Mouse (Mus musculus): Measurements from ENCODE around the gene Rpl9. TPM values are rescaled to one million over a fixed set of nuclear protein-coding genes. Genes with fewer than 3 reads are reported as not detected.

Rpl9 gene
- polyA plus RNA-seq, 1 experiment, result 282 TPM

DNA sequence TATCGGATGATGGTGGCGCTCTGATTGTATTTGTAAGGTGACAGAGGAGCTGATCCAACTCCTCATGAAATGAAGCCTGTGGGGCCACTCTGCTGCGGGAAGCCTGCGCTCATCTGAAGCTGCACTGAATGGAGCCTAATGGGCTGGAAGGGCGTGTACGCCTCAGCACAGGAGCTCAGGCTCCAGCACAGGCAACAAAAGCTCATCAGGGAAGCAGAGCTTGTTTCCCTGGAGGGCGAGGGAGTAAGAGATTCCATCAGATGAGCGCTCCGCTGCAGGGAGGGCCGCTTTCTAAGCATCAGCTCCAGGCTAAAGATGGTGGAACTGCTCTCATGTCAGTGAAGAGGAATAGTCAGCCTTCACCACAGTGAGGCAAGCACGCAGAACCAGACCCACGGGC lies 16.7 kb upstream of the Rpl9 start:
- no peak overlapping the region for H3K27ac ChIP-seq (replicated peaks; ENCODE audit: low read depth, low read length)

DNA sequence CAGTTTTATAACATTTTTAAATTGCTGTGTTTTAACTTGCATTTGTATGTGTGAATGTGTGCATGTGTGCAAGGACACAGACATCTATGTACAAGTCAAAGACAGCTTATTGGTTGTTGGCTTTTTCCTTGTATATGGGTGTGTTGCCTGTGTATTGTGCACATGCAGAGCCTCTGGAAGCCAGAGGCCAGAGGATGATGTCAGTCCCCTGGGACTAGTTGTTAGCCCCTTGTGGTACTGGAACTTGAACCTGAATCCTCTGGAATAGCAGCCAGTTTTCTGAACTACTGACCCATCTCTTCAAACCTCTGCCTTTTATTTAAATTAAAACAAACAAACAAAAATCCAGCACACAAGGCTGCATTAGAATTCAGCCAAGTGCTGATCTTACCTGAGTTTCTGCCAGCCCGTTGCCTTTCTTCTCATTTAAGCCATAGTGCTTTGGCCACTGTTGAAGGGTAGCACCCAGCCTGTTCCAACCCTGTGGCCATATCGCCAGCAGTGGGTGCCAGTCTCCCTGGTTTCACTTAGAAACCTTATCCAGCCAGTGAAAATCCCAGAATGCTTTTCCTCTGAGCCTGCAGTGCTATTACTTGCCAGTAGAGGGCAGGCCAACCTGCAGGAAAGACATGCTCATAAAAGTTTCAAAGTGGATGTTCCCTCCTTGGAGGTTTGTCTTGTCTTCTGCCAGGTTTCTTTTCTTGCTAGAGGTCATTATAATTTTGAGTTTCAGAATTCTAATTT lies 10.2 kb upstream of the Rpl9 start:
- Histone ChIP-seq H3K4me3 (ENCODE audit: insufficient read depth, low read depth, low read length) (no peak overlapping the region), H3K27ac (replicated peaks; ENCODE audit: low read depth, low read length) (no peak overlapping the region), H3K4me1 (ENCODE audit: control insufficient read depth, insufficient read depth, insufficient read length, low read length) (no peaks in the 10 kb centered on the region)

More for the DNA sequence above, 16.7 kb upstream of the Rpl9 start:
- Histone ChIP-seq H3K4me1 (ENCODE audit: control insufficient read depth, insufficient read depth, insufficient read length, low read length) (no peaks in the 10 kb centered on the region), H3K4me3 (ENCODE audit: insufficient read depth, low read depth, low read length) (no peak overlapping the region)

DNA sequence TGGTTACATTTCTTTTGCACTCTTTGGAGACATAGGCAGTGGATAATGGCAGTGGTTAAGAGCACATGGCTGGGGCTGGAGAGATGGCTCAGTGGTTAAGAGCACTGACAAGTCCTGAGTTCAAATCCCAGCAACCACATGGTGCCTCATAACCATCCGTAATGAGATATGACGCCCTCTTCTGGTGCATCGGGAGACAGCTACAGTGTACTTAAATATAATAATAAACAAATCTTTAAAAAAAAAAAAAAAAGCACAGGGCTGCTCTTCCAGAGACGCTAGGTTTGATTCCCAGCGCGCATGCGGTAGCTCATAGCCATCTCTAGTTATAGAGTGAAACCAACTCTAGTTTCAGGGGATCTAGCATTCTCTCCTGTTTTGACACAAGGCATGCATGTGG lies 3.2 kb upstream of the Rpl9 start:
- Histone ChIP-seq H3K4me3 (ENCODE audit: insufficient read depth, low read depth, low read length) (no peak overlapping the region), H3K4me1 (ENCODE audit: control insufficient read depth, insufficient read depth, insufficient read length, low read length) (peaks cover 3% of the 10 kb centered on the region; the same call in 1 of the 2 replicates), H3K27ac (replicated peaks; ENCODE audit: low read depth, low read length) (no peak overlapping the region)

DNA sequence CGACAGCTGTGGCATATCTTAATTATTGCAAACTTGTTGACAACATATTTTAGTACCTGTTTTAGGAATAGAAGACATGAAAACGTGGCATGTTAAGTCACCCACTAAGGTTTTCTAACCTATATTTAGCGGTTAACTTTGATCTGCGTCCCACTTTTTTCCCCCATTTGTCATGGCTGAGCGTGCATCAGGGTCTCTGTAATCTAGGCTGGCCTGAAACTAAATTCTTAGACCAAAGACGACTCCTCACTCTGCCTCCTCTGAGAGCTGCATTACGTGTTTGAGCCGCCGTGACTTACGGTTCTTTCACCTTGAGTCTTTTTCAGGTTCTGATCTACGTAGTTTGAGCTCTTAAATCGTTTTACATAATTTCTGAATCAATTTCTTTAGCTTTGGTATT lies 509 bp upstream of the Rpl9 start:
- H3K4me3 ChIP-seq (ENCODE audit: insufficient read depth, low read depth, low read length), result peak overlapping the region; percentile 90
- H3K4me1 ChIP-seq (ENCODE audit: control insufficient read depth, insufficient read depth, insufficient read length, low read length), result peaks cover 3% of the 10 kb centered on the region; the same call in 1 of the 2 replicates
- peak overlapping the region; percentile 71 for H3K27ac ChIP-seq (replicated peaks; ENCODE audit: low read depth, low read length)

DNA sequence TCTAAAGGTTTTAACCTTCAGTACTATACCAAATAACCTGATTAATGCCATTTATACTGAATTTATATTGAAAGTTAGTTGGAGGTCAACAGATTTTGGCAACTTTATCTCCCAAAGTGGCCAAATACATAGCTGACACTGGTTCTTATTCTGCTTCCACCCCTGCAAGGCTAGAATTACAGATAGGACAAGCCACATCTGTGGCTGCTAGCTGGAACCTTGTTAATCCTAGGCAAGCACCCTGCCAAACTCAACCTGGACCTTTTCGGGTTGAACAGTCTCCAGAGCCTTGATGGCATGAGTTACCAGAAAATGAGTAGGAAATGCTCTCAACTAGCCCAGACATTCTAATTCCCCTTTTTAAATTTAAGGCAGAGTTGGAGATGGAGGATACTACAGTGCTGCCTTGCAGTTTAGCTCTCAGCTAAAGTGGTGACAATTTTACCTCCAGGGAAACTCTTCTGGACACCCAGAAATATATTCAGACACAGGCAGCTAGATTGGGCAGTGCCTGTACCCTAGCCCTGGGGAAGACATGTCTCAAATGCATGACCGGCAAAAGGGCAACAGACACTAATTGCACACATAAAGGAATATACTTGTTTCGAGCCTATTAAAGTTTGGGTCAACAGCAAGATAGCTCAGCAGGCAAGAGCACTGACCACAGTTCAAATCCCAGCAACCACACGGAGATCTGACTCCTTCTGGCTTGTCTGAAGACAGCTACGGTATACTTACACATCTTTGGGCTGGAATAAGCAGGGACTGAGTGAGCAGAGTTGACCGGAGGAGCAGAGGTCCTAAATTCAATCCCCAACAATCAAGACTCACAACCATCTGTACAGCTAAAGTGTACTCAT lies 4.0 kb downstream of the Rpl9 start:
- peaks cover 3% of the 10 kb centered on the region; the same call in 1 of the 2 replicates for H3K4me1 ChIP-seq (ENCODE audit: control insufficient read depth, insufficient read depth, insufficient read length, low read length)
- no peak overlapping the region for H3K4me3 ChIP-seq (ENCODE audit: insufficient read depth, low read depth, low read length)
- no peak overlapping the region for H3K27ac ChIP-seq (replicated peaks; ENCODE audit: low read depth, low read length)

DNA sequence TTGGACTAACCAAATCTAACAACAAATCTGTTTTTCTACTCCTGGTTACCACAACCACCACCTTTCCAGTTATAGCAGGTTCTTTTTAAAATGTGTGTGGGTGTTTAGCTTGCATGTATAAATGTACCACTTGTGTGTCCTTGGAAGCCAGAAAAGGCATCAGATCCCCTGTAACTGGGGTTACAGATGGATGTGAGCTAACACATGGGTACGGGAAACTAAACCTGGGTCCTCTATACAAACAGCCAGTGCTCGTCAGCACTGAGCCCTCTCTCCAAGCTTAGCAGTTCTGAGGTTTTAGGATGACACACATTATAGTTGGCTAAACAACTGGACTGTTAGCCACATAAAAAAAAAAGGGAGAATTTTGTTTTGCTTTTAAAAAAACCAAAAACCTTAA lies 5.5 kb downstream of the Rpl9 start:
- Histone ChIP-seq H3K27ac (replicated peaks; ENCODE audit: low read depth, low read length) (no peak overlapping the region), H3K4me1 (ENCODE audit: control insufficient read depth, insufficient read depth, insufficient read length, low read length) (peaks cover 3% of the 10 kb centered on the region; the same call in 1 of the 2 replicates), H3K4me3 (ENCODE audit: insufficient read depth, low read depth, low read length) (no peak overlapping the region)

DNA sequence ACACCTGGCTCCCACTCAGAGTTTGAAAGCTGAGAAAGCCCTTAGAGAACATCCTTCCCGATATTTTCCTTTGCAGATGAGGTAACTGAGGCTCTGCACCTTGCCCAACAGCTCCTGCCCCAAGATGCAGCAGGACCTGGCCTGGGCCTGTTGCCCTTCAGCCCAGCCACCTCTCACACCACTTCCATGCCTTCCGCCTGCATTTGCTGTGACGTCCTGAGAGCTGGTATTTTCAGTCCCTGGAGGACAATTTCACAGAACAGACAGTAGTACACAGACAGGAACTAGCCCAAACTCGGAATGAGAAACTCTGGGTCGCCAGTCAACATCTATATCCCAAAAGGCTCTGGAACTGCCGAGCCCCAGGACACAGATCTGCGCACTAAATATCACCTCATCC lies 16.5 kb downstream of the Rpl9 start:
- Histone ChIP-seq H3K27ac (replicated peaks; ENCODE audit: low read depth, low read length) (peak overlapping the region; percentile 31; the same call in 1 of the 2 replicates), H3K4me1 (ENCODE audit: control insufficient read depth, insufficient read depth, insufficient read length, low read length) (peaks cover 8% of the 10 kb centered on the region), H3K4me3 (ENCODE audit: insufficient read depth, low read depth, low read length) (no peak overlapping the region)

DNA sequence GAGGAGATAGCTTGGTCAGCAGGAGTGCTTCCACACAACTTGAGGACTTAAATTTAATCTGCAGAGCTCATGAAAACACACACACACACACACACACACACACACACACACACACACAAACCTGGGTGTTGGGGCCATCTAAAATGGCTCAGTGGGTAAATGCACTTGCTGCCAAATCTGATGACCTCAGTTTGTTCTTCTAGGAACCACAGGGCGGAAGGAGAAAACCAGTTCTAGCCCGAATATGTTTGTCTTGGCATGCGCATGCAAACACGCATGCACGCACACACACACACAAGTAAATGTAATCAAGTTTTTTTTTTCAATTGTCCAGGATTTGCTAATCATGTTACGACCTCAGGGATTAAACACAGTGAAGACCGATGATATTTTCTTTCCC lies 19.7 kb downstream of the Rpl9 start:
- no peak overlapping the region for H3K4me3 ChIP-seq (ENCODE audit: insufficient read depth, low read depth, low read length)
- no peak overlapping the region for H3K27ac ChIP-seq (replicated peaks; ENCODE audit: low read depth, low read length)
- H3K4me1 ChIP-seq (ENCODE audit: control insufficient read depth, insufficient read depth, insufficient read length, low read length), result peaks cover 2% of the 10 kb centered on the region; the same call in 1 of the 2 replicates

DNA sequence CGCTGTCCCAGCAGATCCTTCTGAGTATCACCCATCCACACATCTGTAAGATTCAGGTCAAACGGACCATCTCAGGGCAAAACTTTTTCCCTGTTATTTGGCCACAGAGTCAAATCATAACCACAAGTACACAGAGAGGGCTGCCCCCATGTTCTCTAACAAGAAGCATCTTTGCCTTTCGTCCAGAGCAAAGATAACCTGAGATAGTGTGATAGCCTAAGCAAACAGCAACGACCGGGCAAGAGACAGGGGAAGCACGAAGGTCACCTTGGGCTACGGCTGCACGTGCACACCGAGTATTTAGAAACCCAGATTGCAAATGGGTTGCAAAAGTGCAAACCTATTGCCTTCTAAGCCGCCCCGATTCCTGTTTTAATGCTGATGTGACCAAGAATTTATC lies 23.4 kb downstream of the Rpl9 start:
- no peak overlapping the region for H3K4me3 ChIP-seq (ENCODE audit: insufficient read depth, low read depth, low read length)
- H3K4me1 ChIP-seq (ENCODE audit: control insufficient read depth, insufficient read depth, insufficient read length, low read length), result no peaks in the 10 kb centered on the region
- H3K27ac ChIP-seq (replicated peaks; ENCODE audit: low read depth, low read length), result no peak overlapping the region

DNA sequence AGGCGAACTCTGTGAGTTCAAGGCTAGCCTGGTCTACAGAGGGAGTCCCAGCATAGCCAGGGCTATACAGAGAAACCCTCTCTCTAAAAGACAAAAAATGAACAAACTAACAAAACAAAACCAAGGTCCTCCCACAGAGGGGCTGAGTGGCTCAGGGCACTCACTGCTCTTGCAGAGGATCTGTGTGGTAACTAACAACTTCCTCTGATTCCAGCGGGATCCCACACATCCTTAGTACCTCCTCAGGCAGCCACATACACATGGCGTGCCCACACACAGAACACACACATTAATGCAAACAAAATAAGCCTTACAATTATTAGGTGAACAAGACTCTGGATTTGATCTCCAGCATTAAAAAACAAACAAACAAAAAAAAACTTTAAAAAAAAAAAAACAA lies 33.5 kb downstream of the Rpl9 start:
- peak overlapping the region; percentile 64 for H3K27ac ChIP-seq (replicated peaks; ENCODE audit: low read depth, low read length)
- H3K4me1 ChIP-seq (ENCODE audit: control insufficient read depth, insufficient read depth, insufficient read length, low read length), result peaks cover 8% of the 10 kb centered on the region; the same call in 1 of the 2 replicates
- no peak overlapping the region for H3K4me3 ChIP-seq (ENCODE audit: insufficient read depth, low read depth, low read length)

DNA sequence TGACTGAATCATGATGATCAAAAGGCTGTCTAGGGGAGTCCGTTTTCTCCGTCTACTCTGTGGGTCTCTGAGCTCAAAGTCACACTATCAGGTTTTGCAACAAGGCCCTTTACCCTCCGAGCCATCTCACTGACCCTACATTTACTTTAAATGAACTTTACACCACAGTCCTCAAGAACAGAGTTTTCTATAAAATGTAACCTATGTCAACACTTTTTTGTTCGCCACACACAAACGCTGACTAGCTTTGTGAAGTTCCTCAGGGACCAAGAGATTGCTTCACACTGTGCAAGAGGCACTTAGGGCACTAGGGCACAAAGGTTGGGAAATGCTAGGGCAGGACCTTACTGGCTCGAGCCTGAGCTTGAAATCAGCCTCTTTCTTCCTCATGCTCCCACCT lies 34.4 kb downstream of the Rpl9 start:
- H3K4me1 ChIP-seq (ENCODE audit: control insufficient read depth, insufficient read depth, insufficient read length, low read length), result peaks cover 8% of the 10 kb centered on the region; the same call in 1 of the 2 replicates
- no peak overlapping the region for H3K4me3 ChIP-seq (ENCODE audit: insufficient read depth, low read depth, low read length)
- peak overlapping the region; percentile 86 for H3K27ac ChIP-seq (replicated peaks; ENCODE audit: low read depth, low read length)

DNA sequence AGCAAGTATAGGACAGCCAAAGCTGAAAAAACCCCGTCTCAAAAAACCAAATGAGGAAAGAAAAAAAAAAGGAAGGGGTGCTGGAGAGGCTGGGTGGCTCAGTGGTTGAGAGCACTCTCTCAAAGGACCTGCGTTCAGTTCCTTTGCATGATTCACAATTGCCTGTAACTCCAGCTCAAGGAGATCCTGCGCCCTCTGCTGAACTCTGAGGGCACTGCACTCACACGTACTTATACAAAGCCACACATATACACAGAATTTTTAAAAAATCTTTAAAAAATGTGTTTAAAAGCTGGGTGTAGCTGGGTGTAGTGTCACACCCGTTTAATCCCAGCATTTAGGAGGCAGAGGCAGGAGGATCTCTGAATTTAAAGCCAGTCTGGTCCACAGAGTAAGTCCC lies 36.3 kb downstream of the Rpl9 start:
- H3K27ac ChIP-seq (replicated peaks; ENCODE audit: low read depth, low read length), result no peak overlapping the region
- H3K4me1 ChIP-seq (ENCODE audit: control insufficient read depth, insufficient read depth, insufficient read length, low read length), result peaks cover 8% of the 10 kb centered on the region; the same call in 1 of the 2 replicates
- no peak overlapping the region for H3K4me3 ChIP-seq (ENCODE audit: insufficient read depth, low read depth, low read length)

DNA sequence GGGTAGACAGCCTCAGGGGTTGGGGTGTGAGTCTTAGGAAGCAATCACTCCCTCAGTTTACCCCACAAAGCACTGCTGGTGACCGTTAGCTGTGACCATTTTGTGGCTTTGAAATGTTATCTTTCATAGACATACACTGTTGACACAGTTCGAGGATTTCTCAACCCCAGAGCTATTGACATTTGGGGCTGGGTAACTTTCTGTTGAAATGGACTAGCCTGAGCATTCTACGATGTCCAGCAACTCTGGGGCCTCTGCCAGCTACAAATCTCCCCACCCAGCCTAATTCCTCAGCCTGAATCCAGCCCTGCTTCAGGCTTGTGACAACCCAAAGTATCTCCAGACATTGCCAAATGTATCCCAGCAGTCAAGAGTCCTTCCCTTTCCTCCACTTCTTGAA lies 37.1 kb downstream of the Rpl9 start:
- Histone ChIP-seq H3K4me3 (ENCODE audit: insufficient read depth, low read depth, low read length) (no peak overlapping the region), H3K4me1 (ENCODE audit: control insufficient read depth, insufficient read depth, insufficient read length, low read length) (peaks cover 8% of the 10 kb centered on the region; the same call in 1 of the 2 replicates), H3K27ac (replicated peaks; ENCODE audit: low read depth, low read length) (no peak overlapping the region)

DNA sequence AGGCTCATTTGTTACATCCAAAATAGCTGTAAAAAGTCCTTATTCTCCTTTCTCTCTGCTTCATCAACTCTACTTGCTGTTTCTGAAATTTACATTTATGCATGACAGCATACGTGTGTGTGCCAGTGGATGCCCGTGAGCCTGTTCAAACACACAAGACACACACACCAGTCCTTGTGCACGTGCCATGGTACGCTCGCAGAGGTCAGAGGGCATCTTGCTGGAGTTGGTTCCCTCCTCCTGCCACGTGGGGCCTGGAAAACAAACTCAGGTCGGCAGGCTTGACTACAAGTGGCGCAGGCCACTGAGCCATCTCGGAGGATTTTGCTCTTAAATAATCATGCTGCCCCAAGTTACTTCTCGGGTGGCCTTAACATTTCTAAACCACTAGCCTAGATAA lies 40.7 kb downstream of the Rpl9 start:
- Histone ChIP-seq H3K27ac (replicated peaks; ENCODE audit: low read depth, low read length) (peak overlapping the region; percentile 75), H3K4me1 (ENCODE audit: control insufficient read depth, insufficient read depth, insufficient read length, low read length) (0 out of 2 replicates have a peak, but pooled peaks cover 2% of the 10 kb centered on the region), H3K4me3 (ENCODE audit: insufficient read depth, low read depth, low read length) (peak overlapping the region; percentile 1; the same call in 1 of the 2 replicates)

DNA sequence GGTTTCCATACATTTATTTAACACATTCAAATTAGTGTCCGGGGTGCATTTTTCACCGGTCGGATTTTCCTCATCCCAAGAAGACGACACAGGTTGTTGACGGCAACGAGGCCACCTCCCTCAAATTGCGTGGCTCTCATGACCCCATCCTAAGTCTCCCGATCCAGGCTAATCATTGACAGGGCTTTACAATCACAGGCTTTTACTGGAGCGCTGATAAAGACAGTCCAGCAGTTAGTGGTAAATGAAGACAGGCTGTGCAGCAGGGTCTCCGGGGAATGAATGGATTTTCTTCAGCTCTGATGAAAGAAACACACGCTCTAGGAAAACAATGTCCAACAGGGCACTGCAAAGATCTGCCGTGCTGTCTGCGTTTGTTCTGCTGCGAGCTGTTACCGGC lies 43.1 kb downstream of the Rpl9 start, which contains the start of gene Klb:
Gene Klb, plus strand, starts transcription at position 147 of the 400 bp plus-strand sequence.
- Histone ChIP-seq H3K4me3 (ENCODE audit: insufficient read depth, low read depth, low read length) (peak within 1 kb of the TSS; percentile 71), H3K4me1 (ENCODE audit: control insufficient read depth, insufficient read depth, insufficient read length, low read length) (no peaks in the 10 kb centered on the region), H3K27ac (replicated peaks; ENCODE audit: low read depth, low read length) (peak within 1 kb of the TSS; percentile 52)
